In the genomic region with DNA sequence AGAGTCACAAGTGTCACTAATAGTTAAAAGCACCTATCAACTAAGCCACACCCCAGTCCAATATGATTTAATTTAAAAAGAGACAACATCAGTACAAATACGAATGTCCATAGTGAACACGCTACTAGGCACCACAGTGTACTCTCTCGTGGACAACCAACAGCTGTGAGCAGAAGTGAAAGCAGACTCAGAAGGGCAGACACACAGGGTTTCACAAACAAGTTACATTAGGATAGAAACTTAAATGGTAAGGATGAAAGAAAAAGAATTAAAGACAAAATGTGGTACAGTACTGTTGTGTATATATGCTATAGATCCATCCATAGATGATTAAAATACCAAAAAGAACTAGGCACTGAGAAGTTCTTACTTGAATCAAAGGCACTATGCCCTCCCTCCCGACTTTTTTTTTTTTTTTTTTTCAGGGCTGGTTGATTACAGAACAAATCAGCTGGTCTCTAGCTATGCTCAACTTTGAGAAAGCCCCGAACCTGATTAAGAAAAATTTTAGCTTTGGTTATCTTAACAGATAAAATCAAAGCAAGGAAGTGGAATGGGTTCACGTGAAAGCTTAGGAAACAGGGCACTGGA, we compare ENCODE assay signal across 11 mouse cellular contexts. TPM values are rescaled to one million over a fixed set of nuclear protein-coding genes. Genes with fewer than 3 reads are reported as not detected.
DNase-seq lines count a peak whose midpoint lies in the region; ATAC-seq and TF ChIP-seq lines count a peak whose summit lies in the region.
"Had no signal": no experiment of that assay in that cellular context is flagged by ENCODE, and none has a peak within 500 bp of the region (broad histone marks: within the 10 kb centered on the region; RNA-seq: fewer than 3 reads in every experiment).

No protein-coding gene starts in this region.

- no peaks in the 10 kb centered on the region for H3K9me3 ChIP-seq in forebrain, embryonic 14.5 days (replicated peaks; ENCODE audit: control insufficient read depth, low read length)
- no peaks in the 10 kb centered on the region for H3K9me3 ChIP-seq in forebrain, embryonic 12.5 days
- H3K9me3 ChIP-seq in CH12.LX (replicated peaks; ENCODE audit: low read length) = no peaks in the 10 kb centered on the region
- no peaks in the 10 kb centered on the region for H3K9me3 ChIP-seq in hindbrain, embryonic 15.5 days
- H3K9me3 ChIP-seq in midbrain, embryonic 13.5 days = no peaks in the 10 kb centered on the region
- H3K9me3 ChIP-seq: embryonic facial prominence, embryonic 15.5 days had no signal

- no peak for TF ChIP-seq POLR2A in CH12.LX (IDR thresholded peaks at IDR 0.05; ENCODE audit: low read depth, low read length)
- no peak for TF ChIP-seq POLR2A in kidney, adult 2 months (IDR thresholded peaks at IDR 0.05; ENCODE audit: low read depth, low read length)

- TF ChIP-seq CTCF in CH12.LX (conservative IDR thresholded peaks at IDR 0.05 in 1 of 2, IDR thresholded peaks at IDR 0.05 in 1 of 2; ENCODE audit: low read depth in 2 of 2, low read length in 2 of 2) = no peak
- TF ChIP-seq CTCF in kidney, adult 2 months (conservative IDR thresholded peaks at IDR 0.05; ENCODE audit: insufficient read depth, insufficient read length, low read depth, low read length) = no peak

- H3K79me2 ChIP-seq in CH12.LX (replicated peaks; ENCODE audit: control insufficient read depth, extremely low read depth, insufficient read depth, poor library complexity, severe bottlenecking) = peaks cover 32% of the 10 kb centered on the region

- H3K27ac ChIP-seq in forebrain, embryonic 14.5 days (ENCODE audit: low read depth, low read length) = no peak overlapping the region
- H3K27ac ChIP-seq in forebrain, embryonic 12.5 days = no peak overlapping the region
- no peak overlapping the region for H3K27ac ChIP-seq in CH12.LX (ENCODE audit: insufficient read depth, low read depth)
- H3K27ac ChIP-seq in hindbrain, embryonic 15.5 days (replicated peaks) = no peak overlapping the region
- H3K27ac ChIP-seq in midbrain, embryonic 13.5 days = no peak overlapping the region
- no peak overlapping the region for H3K27ac ChIP-seq in kidney, adult 2 months (ENCODE audit: insufficient read depth, low read depth, low read length)
- H3K27ac ChIP-seq: embryonic facial prominence, embryonic 15.5 days had no signal

- 82% methylated on average over 6 of the region's 6 CpGs for WGBS in forebrain, embryonic 14.5 days
- WGBS in forebrain, embryonic 12.5 days = 86% methylated on average over 6 of the region's 6 CpGs
- WGBS in hindbrain, embryonic 15.5 days = 86% methylated on average over 6 of the region's 6 CpGs
- 88% methylated on average over 6 of the region's 6 CpGs for WGBS in midbrain, embryonic 13.5 days
- 61% methylated on average over 6 of the region's 6 CpGs for WGBS in kidney, adult 2 months

- no peaks in the 10 kb centered on the region for H3K36me3 ChIP-seq in forebrain, embryonic 14.5 days (ENCODE audit: control insufficient read depth, insufficient read depth, low read length)
- peaks cover 2% of the 10 kb centered on the region; the same call in 1 of the 2 replicates for H3K36me3 ChIP-seq in forebrain, embryonic 12.5 days (replicated peaks)
- peaks cover 0 to 6% of the 10 kb centered on the region in 2 experiments for H3K36me3 ChIP-seq in CH12.LX (replicated peaks in 1 of 2; ENCODE audit: control insufficient read depth in 1 of 2, insufficient read depth in 1 of 2, low read length in 1 of 2)
- peaks cover 5% of the 10 kb centered on the region; the same call in 1 of the 2 replicates for H3K36me3 ChIP-seq in hindbrain, embryonic 15.5 days
- peaks cover 9% of the 10 kb centered on the region for H3K36me3 ChIP-seq in midbrain, embryonic 13.5 days
- no peaks in the 10 kb centered on the region for H3K36me3 ChIP-seq in kidney, adult 2 months (ENCODE audit: control insufficient read depth, insufficient read depth, low read length)

- no peak for DNase-seq in forebrain, embryonic 14.5 days (ENCODE audit: low spot score)
- DNase-seq in CH12.LX (ENCODE audit: extremely low read depth) = peak; percentile 19
- no peak for DNase-seq in layer of hippocampus, adult 9-10 months (ENCODE audit: low spot score)
- no peak for DNase-seq in heart, postnatal 36 days
- no peak for DNase-seq in kidney, adult 2 months
- DNase-seq: kidney, postnatal 36 days; right cerebral cortex, adult 18-20 months had no signal

- TF ChIP-seq RAD21 in CH12.LX (IDR thresholded peaks at IDR 0.05; ENCODE audit: low read depth, low read length) = no peak

- H3K4me1 ChIP-seq in forebrain, embryonic 14.5 days (ENCODE audit: control insufficient read depth, insufficient read depth, low read length) = peaks cover 25% of the 10 kb centered on the region
- H3K4me1 ChIP-seq in forebrain, embryonic 12.5 days = peaks cover 26% of the 10 kb centered on the region
- H3K4me1 ChIP-seq in CH12.LX (ENCODE audit: control insufficient read depth in 1 of 2, insufficient read depth in 2 of 2) = peaks cover 5 to 26% of the 10 kb centered on the region in 2 experiments; a peak in 3 of 4 replicates
- H3K4me1 ChIP-seq in hindbrain, embryonic 15.5 days (replicated peaks) = peaks cover 26% of the 10 kb centered on the region
- peaks cover 36% of the 10 kb centered on the region for H3K4me1 ChIP-seq in midbrain, embryonic 13.5 days (replicated peaks)
- peaks cover 10% of the 10 kb centered on the region for H3K4me1 ChIP-seq in kidney, adult 2 months (ENCODE audit: control insufficient read depth, insufficient read depth, low read length)

- no peaks in the 10 kb centered on the region for H3K27me3 ChIP-seq in forebrain, embryonic 14.5 days (replicated peaks; ENCODE audit: control insufficient read depth, insufficient read depth, low read length)
- no peaks in the 10 kb centered on the region for H3K27me3 ChIP-seq in forebrain, embryonic 12.5 days
- no peaks in the 10 kb centered on the region for H3K27me3 ChIP-seq in CH12.LX (replicated peaks)
- no peaks in the 10 kb centered on the region for H3K27me3 ChIP-seq in hindbrain, embryonic 15.5 days
- H3K27me3 ChIP-seq in midbrain, embryonic 13.5 days = no peaks in the 10 kb centered on the region
- H3K27me3 ChIP-seq in kidney, adult 2 months (replicated peaks; ENCODE audit: control insufficient read depth, insufficient read depth, low read length) = no peaks in the 10 kb centered on the region
- H3K27me3 ChIP-seq: embryonic facial prominence, embryonic 15.5 days had no signal

- no peak overlapping the region for H3K4me3 ChIP-seq in forebrain, embryonic 14.5 days (ENCODE audit: low read depth, low read length)
- H3K4me3 ChIP-seq in forebrain, embryonic 12.5 days (replicated peaks) = no peak overlapping the region
- H3K4me3 ChIP-seq in CH12.LX (replicated peaks in 1 of 3; ENCODE audit: low read depth in 2 of 3, low read length in 2 of 3, poor library complexity in 1 of 3) = peak overlapping the region in 1 of 3 experiments; percentile 89
- no peak overlapping the region; the same call in 1 of the 2 replicates for H3K4me3 ChIP-seq in hindbrain, embryonic 15.5 days
- H3K4me3 ChIP-seq in midbrain, embryonic 13.5 days (replicated peaks) = peak overlapping the region; percentile 99; the same call in 1 of the 2 replicates
- H3K4me3 ChIP-seq in kidney, adult 2 months (ENCODE audit: insufficient read depth, low read depth, low read length) = no peak overlapping the region
- H3K4me3 ChIP-seq: embryonic facial prominence, embryonic 15.5 days had no signal

- 0 out of 2 replicates have a peak overlapping the region, but pooled peaks have one; percentile 8 for H3K4me2 ChIP-seq in forebrain, embryonic 14.5 days (ENCODE audit: low read length)
- H3K4me2 ChIP-seq in forebrain, embryonic 12.5 days = no peak overlapping the region
- peak overlapping the region; percentile 98 for H3K4me2 ChIP-seq in CH12.LX (ENCODE audit: insufficient read depth, low read depth, poor library complexity, severe bottlenecking)
- peak overlapping the region; percentile 62 for H3K4me2 ChIP-seq in hindbrain, embryonic 15.5 days
- peak overlapping the region; percentile 87 for H3K4me2 ChIP-seq in midbrain, embryonic 13.5 days (replicated peaks)

- H3K9ac ChIP-seq in forebrain, embryonic 14.5 days (ENCODE audit: low read length) = no peak overlapping the region
- H3K9ac ChIP-seq in forebrain, embryonic 12.5 days = no peak overlapping the region
- H3K9ac ChIP-seq in CH12.LX (ENCODE audit: insufficient read depth, low read depth) = peak overlapping the region; percentile 48; the same call in 1 of the 2 replicates
- no peak overlapping the region for H3K9ac ChIP-seq in hindbrain, embryonic 15.5 days
- H3K9ac ChIP-seq in midbrain, embryonic 13.5 days (replicated peaks) = no peak overlapping the region
- H3K9ac ChIP-seq: embryonic facial prominence, embryonic 15.5 days had no signal

- in situ Hi-C loops in CH12.LX (cut with MboI; ENCODE audit: low pct_ligation_motif_present, low pct_unique_long_range_greater_than_20kb, low sequenced_read_pairs) = loop anchor here (25.0 kb wide), 1 partner anchor 154 kb away; a partner anchor contains a TSS

- TF ChIP-seq EP300 in CH12.LX (IDR thresholded peaks at IDR 0.05; ENCODE audit: low read length) = peak; percentile 55; the same call in 1 of the 2 replicates

- intact Hi-C loops in heart, postnatal 36 days (cut with DNase I) = loop anchor here (5.0 kb wide), 2 partner anchors 149 to 204 kb away; a partner anchor contains a TSS

- no peak for ATAC-seq in forebrain, embryonic 14.5 days
- no peak for ATAC-seq in forebrain, embryonic 12.5 days (ENCODE audit: low FRiP score)
- no peak for ATAC-seq in hindbrain, embryonic 15.5 days (ENCODE audit: low FRiP score, low read depth)
- ATAC-seq in midbrain, embryonic 13.5 days = no peak

- dilution Hi-C loops in CH12.LX (cut with MboI; ENCODE audit: extremely low pct_ligation_motif_present, extremely low pct_unique_long_range_greater_than_20kb, low sequenced_read_pairs) = no loop called here

TF ChIP-seq in CH12.LX, 34 proteins besides CTCF, POLR2A, EP300 and RAD21 (continues in another document):
- TF ChIP-seq IRF4 (IDR thresholded peaks at IDR 0.05; ENCODE audit: low read depth, low read length) (peak; percentile 73; the same call in 1 of the 2 replicates), MAFK (IDR thresholded peaks at IDR 0.05; ENCODE audit: insufficient replicate concordance, low read length) (no peak), SIN3A (IDR thresholded peaks at IDR 0.05; ENCODE audit: low read length) (peak; percentile 37), ETS1 (conservative IDR thresholded peaks at IDR 0.05; ENCODE audit: low read depth, low read length) (peak; percentile 37; the same call in 1 of the 2 replicates), KAT2A (IDR thresholded peaks at IDR 0.05; ENCODE audit: insufficient replicate concordance, low read length) (no peak)

RNA-seq across cellular contexts. Expression of a gene that starts 2.8 kb away (rescaled TPM):
- 6.4 and 7.1 TPM in 2 replicates for polyA plus RNA-seq in forebrain, embryonic 14.5 days (2014; fragmentation: Nextera tagmentation; extraction: Ambion mirVana)
- 9.1 and 10.0 TPM in 2 replicates for polyA plus RNA-seq in forebrain, embryonic 12.5 days (2016; fragmentation: Nextera tagmentation; extraction: Ambion mirVana)
- total RNA-seq in CH12.LX (2012; rRNA removed) = 19.5 and 19.9 TPM in 2 replicates
- 31.6 and 32.8 TPM in 2 replicates for total RNA-seq in CH12.LX (2014; rRNA removed)
- 9.5 and 10.3 TPM in 2 replicates for polyA plus RNA-seq in CH12.LX (2012; ENCODE audit: insufficient read length, low read depth)
- polyA plus RNA-seq in hindbrain, embryonic 15.5 days (2015; fragmentation: Nextera tagmentation; extraction: Ambion mirVana) = 8.2 and 8.8 TPM in 2 replicates
- 7.4 and 8.0 TPM in 2 replicates for polyA plus RNA-seq in midbrain, embryonic 13.5 days (2015; fragmentation: Nextera tagmentation; extraction: Ambion mirVana)
- 10 to 100 TPM in 1 of 2 experiments, 1 to 10 TPM in 1; 9.0 to 10.7 TPM for total RNA-seq in heart, postnatal 36 days (2021)
- polyA plus RNA-seq in kidney, adult 2 months (2012; rRNA removed) = 9.2 and 9.8 TPM in 2 replicates
